Mouse (Mus musculus) liver, embryonic 15.5 days (tissue): ENCODE results near the gene Mas1. TPM values are rescaled to one million over a fixed set of nuclear protein-coding genes. Genes with fewer than 3 reads are reported as not detected.

Experiments
- ATAC-seq: fragments of 200-750 bp; cut with Nextera tagmentation; 2 replicates; pipeline ENCODE4 v1.8.0; 2017; ENCODE audit warnings: moderate number of reproducible peaks, mild to moderate bottlenecking, moderate library complexity; ENCODE audit not compliant: insufficient read depth
- H3K27ac ChIP-seq: fragments of 300-500 bp; sonication (generic); replicated peaks from 2 replicates; pipeline ENCODE4 v1.5.1; 2015; ENCODE audit warnings: mild to moderate bottlenecking, inconsistent platforms
- H3K27me3 ChIP-seq: fragments of 300-500 bp; sonication (generic); 2 replicates; pipeline ENCODE4 v1.6.1; 2015; ENCODE audit warnings: mild to moderate bottlenecking, inconsistent platforms
- H3K36me3 ChIP-seq: fragments of 300-500 bp; sonication (generic); replicated peaks from 2 replicates; pipeline ENCODE4 v1.6.1; 2015; ENCODE audit warnings: moderate library complexity, mild to moderate bottlenecking, inconsistent platforms
- H3K4me1 ChIP-seq: fragments of 300-500 bp; sonication (generic); replicated peaks from 2 replicates; pipeline ENCODE4 v1.6.1; 2015; ENCODE audit warnings: inconsistent platforms
- H3K4me2 ChIP-seq: fragments of 300-500 bp; sonication (generic); 2 replicates; pipeline ENCODE4 v1.6.1; 2015; ENCODE audit warnings: moderate library complexity, mild to moderate bottlenecking, inconsistent platforms
- H3K4me3 ChIP-seq: fragments of 300-500 bp; sonication (generic); replicated peaks from 2 replicates; pipeline ENCODE4 v1.5.1; 2015; ENCODE audit warnings: mild to moderate bottlenecking, inconsistent platforms
- H3K9ac ChIP-seq: fragments of 300-500 bp; sonication (generic); 2 replicates; pipeline ENCODE4 v1.6.1; 2015; ENCODE audit warnings: moderate library complexity, mild to moderate bottlenecking, inconsistent platforms
- H3K9me3 ChIP-seq: fragments of 300-500 bp; sonication (generic); replicated peaks from 2 replicates; pipeline ENCODE4 v1.6.1; 2016; ENCODE audit warnings: inconsistent platforms
- WGBS: fragments of 180-500 bp; shearing (Covaris S2); methylation state at CpG from one replicate; pipeline ENCODE4 v1.1.7; 2015; ENCODE audit warnings: mixed read lengths; ENCODE audit not compliant: insufficient replicate concordance; 5-methylcytosine and 5-hydroxymethylcytosine counted together
- polyA plus RNA-seq: library from polyadenylated mRNA; unstranded; fragments of >200 nt; fragmentation: Nextera tagmentation; extraction: Ambion mirVana; gene quantifications from 2 replicates; pipeline ENCODE4 v1.2.1, GENCODE M21; 2015

Mas1 gene
- 0.17 and 0.33 TPM in 2 replicates for polyA plus RNA-seq

GRCm38 (mm10) chr17:12868043-12868442, at the start of gene Mas1:
Gene Mas1, minus strand, starts transcription at chr17:12868143.
- H3K4me2 ChIP-seq, result no peak within 1 kb of the TSS
- H3K9me3 ChIP-seq, result no peaks in the 10 kb centered on the region
- peaks cover 17% of the 10 kb centered on the region for H3K27me3 ChIP-seq
- H3K36me3 ChIP-seq, result no peaks in the 10 kb centered on the region
- ATAC-seq, result no peak
- no peak within 1 kb of the TSS for H3K27ac ChIP-seq
- H3K4me1 ChIP-seq, result no peaks in the 10 kb centered on the region
- WGBS, result 32% methylated on average over 2 of the region's 2 CpGs
- H3K9ac ChIP-seq, result no peak within 1 kb of the TSS
- H3K4me3 ChIP-seq, result no peak within 1 kb of the TSS

- peak overlapping the region; percentile 98 for H3K4me3 ChIP-seq
- H3K36me3 ChIP-seq, result peaks cover 62% of the 10 kb centered on the region
- H3K4me1 ChIP-seq, result peaks cover 25% of the 10 kb centered on the region
- under 1% methylated on average over 40 of the region's 40 CpGs for WGBS
- H3K4me2 ChIP-seq, result peak overlapping the region; percentile 76
- H3K9me3 ChIP-seq, result no peaks in the 10 kb centered on the region
- H3K27me3 ChIP-seq, result no peaks in the 10 kb centered on the region
- peak overlapping the region; percentile 97 for H3K9ac ChIP-seq
- peak overlapping the region; percentile 93 for H3K27ac ChIP-seq
- ATAC-seq, result peak; percentile 65
Measured at GRCm38 (mm10) chr17:12916588-12917380, 48.8 kb upstream of the Mas1 start.

- peak; percentile 98 for ATAC-seq
- Histone ChIP-seq H3K9ac (peak within 1 kb of the TSS; percentile 97), H3K4me3 (peak within 1 kb of the TSS; percentile 98), H3K27ac (peak within 1 kb of the TSS; percentile 93), H3K4me1 (peaks cover 25% of the 10 kb centered on the region), H3K36me3 (peaks cover 63% of the 10 kb centered on the region), H3K4me2 (peak within 1 kb of the TSS; percentile 76), H3K9me3 (no peaks in the 10 kb centered on the region), H3K27me3 (no peaks in the 10 kb centered on the region)
- WGBS, result under 1% methylated on average over 56 of the region's 56 CpGs
Measured at GRCm38 (mm10) chr17:12915881-12916583, 48.1 kb upstream of the Mas1 start, which contains the start of gene Mrpl18. Gene Mrpl18, minus strand, starts transcription at chr17:12916345.

GRCm38 (mm10) chr17:12915488-12915880, 47.5 kb upstream of the Mas1 start, which contains the start of gene Tcp1:
Gene Tcp1, plus strand, starts transcription at chr17:12915701.
- Histone ChIP-seq H3K4me3 (peak within 1 kb of the TSS; percentile 98), H3K9me3 (no peaks in the 10 kb centered on the region), H3K4me1 (peaks cover 25% of the 10 kb centered on the region), H3K27me3 (no peaks in the 10 kb centered on the region), H3K27ac (peak within 1 kb of the TSS; percentile 93), H3K36me3 (peaks cover 63% of the 10 kb centered on the region), H3K9ac (peak within 1 kb of the TSS; percentile 97), H3K4me2 (peak within 1 kb of the TSS; percentile 76)
- under 1% methylated on average over 18 of the region's 18 CpGs for WGBS
- no peak for ATAC-seq

GRCm38 (mm10) chr17:12910391-12910790, 42.4 kb upstream of the Mas1 start:
- Histone ChIP-seq H3K27me3 (no peaks in the 10 kb centered on the region), H3K4me3 (no peak overlapping the region), H3K9ac (no peak overlapping the region), H3K27ac (no peak overlapping the region), H3K36me3 (peaks cover 48% of the 10 kb centered on the region), H3K4me1 (peaks cover 12% of the 10 kb centered on the region), H3K4me2 (no peak overlapping the region), H3K9me3 (no peaks in the 10 kb centered on the region)
- no peak for ATAC-seq
- 75% methylated on average over 8 of the region's 8 CpGs for WGBS

- H3K36me3 ChIP-seq, result peaks cover 54% of the 10 kb centered on the region
- peaks cover 9% of the 10 kb centered on the region for H3K4me1 ChIP-seq
- no peak within 1 kb of the TSS for H3K4me2 ChIP-seq
- H3K9ac ChIP-seq, result no peak within 1 kb of the TSS
- no peak for ATAC-seq
- no peaks in the 10 kb centered on the region for H3K9me3 ChIP-seq
- WGBS, result 82% methylated on average over 35 of the region's 35 CpGs
- H3K4me3 ChIP-seq, result no peak within 1 kb of the TSS
- no peak within 1 kb of the TSS for H3K27ac ChIP-seq
- no peaks in the 10 kb centered on the region for H3K27me3 ChIP-seq
Measured at GRCm38 (mm10) chr17:12909361-12910280, 41.7 kb upstream of the Mas1 start, which contains the start of gene Pnldc1. Gene Pnldc1, minus strand, starts transcription at chr17:12910230.

- ATAC-seq, result no peak
- no peaks in the 10 kb centered on the region for H3K4me1 ChIP-seq
- no peak overlapping the region for H3K4me2 ChIP-seq
- no peaks in the 10 kb centered on the region for H3K9me3 ChIP-seq
- H3K9ac ChIP-seq, result no peak overlapping the region
- no peak overlapping the region for H3K4me3 ChIP-seq
- H3K27me3 ChIP-seq, result no peaks in the 10 kb centered on the region
- H3K36me3 ChIP-seq, result peaks cover 42% of the 10 kb centered on the region
- no peak overlapping the region for H3K27ac ChIP-seq
- 80% methylated on average over 9 of the region's 9 CpGs for WGBS
Measured at GRCm38 (mm10) chr17:12906436-12906835, 38.5 kb upstream of the Mas1 start.

GRCm38 (mm10) chr17:12905810-12906209, 37.9 kb upstream of the Mas1 start:
- Histone ChIP-seq H3K36me3 (peaks cover 36% of the 10 kb centered on the region), H3K9me3 (no peaks in the 10 kb centered on the region), H3K4me2 (no peak overlapping the region), H3K27ac (no peak overlapping the region), H3K9ac (no peak overlapping the region), H3K4me1 (no peaks in the 10 kb centered on the region), H3K4me3 (no peak overlapping the region), H3K27me3 (no peaks in the 10 kb centered on the region)
- no peak for ATAC-seq
- 84% methylated on average over 4 of the region's 4 CpGs for WGBS

GRCm38 (mm10) chr17:12904349-12904748, 36.4 kb upstream of the Mas1 start:
- Histone ChIP-seq H3K27me3 (no peaks in the 10 kb centered on the region), H3K4me3 (no peak overlapping the region), H3K9me3 (no peaks in the 10 kb centered on the region), H3K36me3 (peaks cover 36% of the 10 kb centered on the region), H3K4me1 (no peaks in the 10 kb centered on the region), H3K9ac (no peak overlapping the region), H3K4me2 (no peak overlapping the region), H3K27ac (no peak overlapping the region)
- ATAC-seq, result no peak
- 59% methylated on average over 1 of the region's 1 CpGs for WGBS

GRCm38 (mm10) chr17:12903372-12904333, 35.7 kb upstream of the Mas1 start:
- H3K9me3 ChIP-seq, result no peaks in the 10 kb centered on the region
- ATAC-seq, result no peak
- H3K36me3 ChIP-seq, result peaks cover 36% of the 10 kb centered on the region
- 68% methylated on average over 12 of the region's 12 CpGs for WGBS
- no peak overlapping the region for H3K27ac ChIP-seq
- no peak overlapping the region for H3K4me2 ChIP-seq
- no peak overlapping the region for H3K4me3 ChIP-seq
- H3K4me1 ChIP-seq, result no peaks in the 10 kb centered on the region
- no peaks in the 10 kb centered on the region for H3K27me3 ChIP-seq
- H3K9ac ChIP-seq, result no peak overlapping the region
